Mouse (Mus musculus): Measurements from ENCODE around the gene Dcaf8. TPM values are rescaled to one million over a fixed set of nuclear protein-coding genes. Genes with fewer than 3 reads are reported as not detected.
A peak's percentile ranks its signal among the peaks of the same experiment; 100 is the strongest.

Dcaf8 gene
- total and polyA plus RNA-seq, 3 experiments, result 31.7 to 49.0 (median 45.8) TPM

DNA sequence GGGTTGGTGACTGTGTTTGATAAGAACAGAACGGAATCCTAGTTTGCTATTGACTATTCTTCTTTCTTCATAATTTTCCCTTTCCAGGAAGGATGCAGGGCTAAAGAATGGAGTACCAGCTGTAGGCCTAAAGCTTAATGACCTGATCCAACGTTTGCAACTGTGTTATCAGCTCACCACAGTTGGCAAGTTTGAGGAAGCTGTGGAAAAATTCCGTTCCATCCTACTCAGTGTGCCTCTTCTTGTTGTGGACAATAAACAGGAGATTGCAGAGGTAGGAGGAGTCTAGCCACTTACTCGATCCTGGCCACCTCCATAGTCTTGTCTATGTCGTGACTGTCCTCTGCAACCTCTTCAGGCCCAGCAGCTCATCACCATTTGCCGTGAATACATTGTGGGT is 28.8 kb upstream of the Dcaf8 start:
- peaks cover 0 to 32% of the 10 kb centered on the region in 2 experiments; a peak in 2 of 4 replicates for H3K36me3 ChIP-seq (ENCODE audit: control insufficient read depth in 1 of 2, insufficient read depth in 2 of 2, low read length in 2 of 2)
- no peaks in the 10 kb centered on the region for H3K27me3 ChIP-seq (ENCODE audit: control insufficient read depth in 1 of 2, insufficient read depth in 2 of 2, low read length in 2 of 2)
- 0 out of 4 replicates have a peak, but pooled peaks cover 0 to 5% of the 10 kb centered on the region in 2 experiments for H3K4me1 ChIP-seq (ENCODE audit: control insufficient read depth in 1 of 2, insufficient read depth in 2 of 2, low read length in 2 of 2)
- H3K79me2 ChIP-seq (ENCODE audit: control insufficient read depth, insufficient read depth, low read length, poor library complexity), result no peaks in the 10 kb centered on the region
- no peak overlapping the region for H3K9ac ChIP-seq (ENCODE audit: control insufficient read depth, low read depth, low read length, poor library complexity, severe bottlenecking)
- TF ChIP-seq TAL1 (IDR thresholded peaks at IDR 0.05; ENCODE audit: low read length) (peak; percentile 76), MAX (IDR thresholded peaks at IDR 0.05; ENCODE audit: low read length) (no peak), MAZ (IDR thresholded peaks at IDR 0.05; ENCODE audit: low read depth, low read length) (no peak), EP300 (IDR thresholded peaks at IDR 0.05; ENCODE audit: low read depth in 1 of 2, low read length in 2 of 2) (peak; percentile 36 to 70; a peak in 3 of 4 replicates), RAD21 (IDR thresholded peaks at IDR 0.05; ENCODE audit: low read depth, low read length) (no peak), MYC (IDR thresholded peaks at IDR 0.05; ENCODE audit: low read depth, low read length) (no peak), GATA1 (IDR thresholded peaks at IDR 0.05; ENCODE audit: low read depth, low read length) (peak; percentile 34; the same call in 1 of the 2 replicates), ETS1 (IDR thresholded peaks at IDR 0.05; ENCODE audit: low read depth, low read length) (0 out of 2 replicates have a peak, but pooled peaks have one; percentile 22), TCF12 (IDR thresholded peaks at IDR 0.05; ENCODE audit: low read depth, low read length) (peak; percentile 48; the same call in 1 of the 2 replicates), RCOR1 (IDR thresholded peaks at IDR 0.05; ENCODE audit: low read depth, low read length) (0 out of 2 replicates have a peak, but pooled peaks have one; percentile 20), E2F4 (IDR thresholded peaks at IDR 0.05; ENCODE audit: borderline replicate concordance, low read depth, low read length) (no peak), USF2 (IDR thresholded peaks at IDR 0.05; ENCODE audit: borderline replicate concordance in 1 of 2, insufficient read depth in 1 of 2, low read depth in 1 of 2, low read length in 2 of 2) (no peak), CHD1 (IDR thresholded peaks at IDR 0.05; ENCODE audit: low read depth, low read length) (no peak), MYB (IDR thresholded peaks at IDR 0.05; ENCODE audit: low read depth, low read length) (no peak), HCFC1 (IDR thresholded peaks at IDR 0.05; ENCODE audit: low read depth, low read length) (no peak)
- H3K4me3 ChIP-seq (ENCODE audit: control insufficient read depth in 1 of 2, insufficient read depth in 1 of 2, low read depth in 2 of 2, low read length in 2 of 2), result no peak overlapping the region
- H3K9me3 ChIP-seq (replicated peaks; ENCODE audit: insufficient read depth, low read length), result no peaks in the 10 kb centered on the region
- no peak overlapping the region for H3K27ac ChIP-seq (ENCODE audit: control insufficient read depth, low read depth, low read length)
- peak; percentile 52 for DNase-seq (ENCODE audit: low read depth, low spot score)

DNA sequence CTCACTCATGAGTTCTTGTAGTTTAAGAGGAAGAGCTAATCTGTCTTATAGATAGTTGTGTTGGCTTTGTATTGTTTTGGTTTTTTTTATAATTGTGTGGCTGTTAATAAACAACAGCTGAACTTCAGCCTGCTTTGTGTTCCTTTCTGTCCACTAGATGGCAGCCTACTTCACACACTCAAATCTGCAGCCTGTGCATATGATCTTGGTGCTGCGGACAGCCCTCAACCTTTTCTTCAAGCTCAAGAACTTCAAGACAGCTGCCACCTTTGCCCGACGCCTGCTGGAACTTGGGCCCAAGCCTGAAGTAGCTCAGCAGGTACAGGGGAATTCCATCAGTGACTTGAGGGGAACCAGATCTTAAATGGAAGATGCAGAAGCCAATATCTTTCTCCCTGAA is 28.2 kb upstream of the Dcaf8 start:
- H3K9ac ChIP-seq (ENCODE audit: control insufficient read depth, low read depth, low read length, poor library complexity, severe bottlenecking), result no peak overlapping the region
- no peak overlapping the region for H3K27ac ChIP-seq (ENCODE audit: control insufficient read depth, low read depth, low read length)
- no peaks in the 10 kb centered on the region for H3K79me2 ChIP-seq (ENCODE audit: control insufficient read depth, insufficient read depth, low read length, poor library complexity)
- peaks cover 0 to 27% of the 10 kb centered on the region in 2 experiments; a peak in 2 of 4 replicates for H3K36me3 ChIP-seq (ENCODE audit: control insufficient read depth in 1 of 2, insufficient read depth in 2 of 2, low read length in 2 of 2)
- H3K4me1 ChIP-seq (ENCODE audit: control insufficient read depth in 1 of 2, insufficient read depth in 2 of 2, low read length in 2 of 2), result 0 out of 4 replicates have a peak, but pooled peaks cover 0 to 5% of the 10 kb centered on the region in 2 experiments
- peak; percentile 81 for DNase-seq (ENCODE audit: low read depth, low spot score)
- no peak overlapping the region for H3K4me3 ChIP-seq (ENCODE audit: control insufficient read depth in 1 of 2, insufficient read depth in 1 of 2, low read depth in 2 of 2, low read length in 2 of 2)
- no peaks in the 10 kb centered on the region for H3K9me3 ChIP-seq (replicated peaks; ENCODE audit: insufficient read depth, low read length)
- H3K27me3 ChIP-seq (ENCODE audit: control insufficient read depth in 1 of 2, insufficient read depth in 2 of 2, low read length in 2 of 2), result no peaks in the 10 kb centered on the region
- TF ChIP-seq E2F4 (IDR thresholded peaks at IDR 0.05; ENCODE audit: borderline replicate concordance, low read depth, low read length) (no peak), MYB (IDR thresholded peaks at IDR 0.05; ENCODE audit: low read depth, low read length) (no peak), USF2 (IDR thresholded peaks at IDR 0.05; ENCODE audit: borderline replicate concordance in 1 of 2, insufficient read depth in 1 of 2, low read depth in 1 of 2, low read length in 2 of 2) (no peak), POLR2A (IDR thresholded peaks at IDR 0.05; ENCODE audit: control insufficient read depth in 1 of 2, insufficient read depth in 1 of 2, low read depth in 1 of 2, low read length in 2 of 2, poor library complexity in 1 of 2) (no peak), TBP (IDR thresholded peaks at IDR 0.05; ENCODE audit: low read depth, low read length) (no peak), TCF12 (IDR thresholded peaks at IDR 0.05; ENCODE audit: low read depth, low read length) (no peak), RCOR1 (IDR thresholded peaks at IDR 0.05; ENCODE audit: low read depth, low read length) (no peak), ZNF384 (IDR thresholded peaks at IDR 0.05; ENCODE audit: low read depth, low read length) (peak; percentile 55), MEF2A (IDR thresholded peaks at IDR 0.05; ENCODE audit: extremely low read depth, insufficient replicate concordance, low read depth, low read length, poor library complexity, severe bottlenecking) (no peak), ZKSCAN1 (IDR thresholded peaks at IDR 0.05; ENCODE audit: low read depth, low read length) (no peak), HCFC1 (IDR thresholded peaks at IDR 0.05; ENCODE audit: low read depth, low read length) (no peak), RAD21 (IDR thresholded peaks at IDR 0.05; ENCODE audit: low read depth, low read length) (peak; percentile 71), POLR2AphosphoS2 (IDR thresholded peaks at IDR 0.05; ENCODE audit: low read length) (no peak), MAFK (IDR thresholded peaks at IDR 0.05; ENCODE audit: borderline replicate concordance, low read depth, low read length) (no peak), ZC3H11A (IDR thresholded peaks at IDR 0.05; ENCODE audit: low read depth, low read length) (peak; percentile 46), GATA1 (IDR thresholded peaks at IDR 0.05; ENCODE audit: low read depth, low read length) (no peak), MYC (IDR thresholded peaks at IDR 0.05; ENCODE audit: low read depth, low read length) (no peak), CHD1 (IDR thresholded peaks at IDR 0.05; ENCODE audit: low read depth, low read length) (no peak), SIN3A (IDR thresholded peaks at IDR 0.05; ENCODE audit: low read length) (no peak; the same call in none of the 2 replicates), MXI1 (IDR thresholded peaks at IDR 0.05; ENCODE audit: low read depth, low read length) (no peak), JUND (IDR thresholded peaks at IDR 0.05; ENCODE audit: low read depth, low read length) (no peak), ZMIZ1 (IDR thresholded peaks at IDR 0.05; ENCODE audit: low read depth, low read length) (no peak), USF1 (IDR thresholded peaks at IDR 0.05; ENCODE audit: low read depth, low read length) (no peak), NRF1 (IDR thresholded peaks at IDR 0.05; ENCODE audit: insufficient read depth, low read depth, low read length, poor library complexity, severe bottlenecking) (no peak), MAX (IDR thresholded peaks at IDR 0.05; ENCODE audit: low read length) (no peak)

Measured in MEL (cell line).